Mouse (Mus musculus) erythroblast, embryonic 14.5 days (primary cell): ENCODE results near the gene Adamts18.

Source experiments
- GATA1 ChIP-seq: IDR thresholded peaks from 2 replicates; pipeline ENCODE4 v1.6.1; 2012; ENCODE audit warnings: low read length, inconsistent platforms, mixed read lengths
- TAL1 ChIP-seq: IDR thresholded peaks from 3 replicates; pipeline ENCODE4 v1.6.1; 2012; ENCODE audit warnings: low read length, inconsistent platforms, mixed read lengths

- TF ChIP-seq GATA1: no peak
- no peak for TF ChIP-seq TAL1
Observed at GRCm38 (mm10) chr8:113858801-113859200, 10.3 kb upstream of the Adamts18 start.
